Mouse (Mus musculus) neural tube, postnatal 0 days (tissue): Measurements from ENCODE around the gene Prol1. TPM values are rescaled to one million over a fixed set of nuclear protein-coding genes. Genes with fewer than 3 reads are reported as not detected.

ENCODE experiments used
- polyA plus RNA-seq: library from polyadenylated mRNA; unstranded; fragments of >200 nt; fragmentation: Nextera tagmentation; extraction: Ambion mirVana; gene quantifications from 2 replicates; pipeline ENCODE4 v1.2.1, GENCODE M21; 2015

Gene Prol1
- not detected in 2 replicates for polyA plus RNA-seq

GRCm38 (mm10) chr5:88317012-88317411 lies at the start of gene Prol1:
TSS of gene Prol1 (plus strand) at chr5:88317312.

GRCm38 (mm10) chr5:88268619-88269018 lies 48.5 kb upstream of the Prol1 start, which contains the start of gene Gm7714:
TSS of gene Gm7714 (plus strand) at chr5:88268919.

GRCm38 (mm10) chr5:88375808-88376207 lies 58.7 kb downstream of the Prol1 start, which contains the start of gene Amtn:
TSS of gene Amtn (plus strand) at chr5:88376108.

Other genes starting within 250 kb of the Prol1 start
- not detected in 2 replicates for gene Smr2, start 230.8 kb upstream of the Prol1 start, polyA plus RNA-seq
- not detected in 2 replicates for gene Gm11116, start 205.8 kb upstream of the Prol1 start, polyA plus RNA-seq
- not detected in 2 replicates for gene Gm11115, start 163.2 kb upstream of the Prol1 start, polyA plus RNA-seq
- gene Gm7714, start 48.4 kb upstream of the Prol1 start, polyA plus RNA-seq, result not detected in 2 replicates
- not detected in 2 replicates for gene Amtn, start 58.8 kb downstream of the Prol1 start, polyA plus RNA-seq
- gene Ambn, start 138.7 kb downstream of the Prol1 start, polyA plus RNA-seq, result not detected in 2 replicates
- gene Enam, start 170.7 kb downstream of the Prol1 start, polyA plus RNA-seq, result not detected in 2 replicates
- 0.15 and 0.39 TPM in 2 replicates for gene Jchain, start 210.6 kb downstream of the Prol1 start, polyA plus RNA-seq
- 38.0 and 43.7 TPM in 2 replicates for gene Utp3, start 237.2 kb downstream of the Prol1 start, polyA plus RNA-seq
- 165 and 171 TPM in 2 replicates for gene Rufy3, start 247.7 kb downstream of the Prol1 start, polyA plus RNA-seq